Mouse (Mus musculus): ENCODE results near the gene Gm20388.

The Gm20388 gene

GRCm38 (mm10) chr8:121678696-121679095, 1768.1 kb downstream of the Gm20388 start:
- intact Hi-C loops (cut with DNase I): loop anchor here (2.0 kb wide), 1 partner anchor 72 kb away; no protein-coding TSS in a partner anchor

DNA sequence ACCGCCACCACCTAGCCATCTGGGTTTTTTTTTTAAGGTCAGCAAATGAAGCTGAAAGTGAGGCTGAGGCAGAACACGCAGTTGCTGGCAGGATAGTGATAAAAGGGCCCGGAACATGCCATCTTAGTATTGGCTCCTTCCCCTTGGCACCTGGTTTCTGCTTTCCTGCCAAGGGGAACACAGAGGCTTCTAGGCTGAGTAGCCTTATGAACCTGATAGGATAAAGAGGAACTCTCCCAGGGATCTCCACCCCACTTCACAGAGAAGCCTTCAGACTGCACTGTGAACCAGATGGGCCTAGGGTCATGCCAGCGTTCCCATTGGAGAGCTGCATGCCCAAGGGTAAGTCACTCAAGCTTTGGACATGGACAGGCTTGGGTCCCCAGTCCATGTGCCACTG, 1770.3 kb downstream of the Gm20388 start:
- intact Hi-C loops (cut with DNase I): no loop called here

DNA sequence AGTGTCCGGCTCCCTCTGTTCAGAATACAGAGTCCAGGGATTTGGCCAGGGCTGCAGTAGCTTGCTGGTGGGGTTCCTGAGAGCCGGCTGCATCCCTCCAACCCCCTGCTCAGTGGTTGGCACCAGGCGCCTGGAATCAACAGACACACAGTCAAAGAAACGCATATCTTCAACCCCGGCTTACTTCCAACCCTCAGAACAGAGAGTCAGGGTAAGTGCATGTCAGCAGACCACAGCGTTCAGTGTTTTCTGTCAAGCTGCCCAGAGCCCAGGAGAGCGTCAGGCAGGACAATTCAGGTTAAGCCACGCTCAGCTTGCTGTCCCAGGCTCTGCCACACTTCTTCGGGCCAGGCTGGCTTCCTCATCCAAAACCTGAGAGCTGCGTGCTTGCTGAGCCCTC, 1770.8 kb downstream of the Gm20388 start:
- intact Hi-C loops (cut with DNase I): no loop called here

- intact Hi-C loops (cut with DNase I): no loop called here
Measured at GRCm38 (mm10) chr8:121683083-121683832, 1772.6 kb downstream of the Gm20388 start.

GRCm38 (mm10) chr8:121685419-121685818, 1774.8 kb downstream of the Gm20388 start:
- intact Hi-C loops (cut with DNase I): loop anchor here (2.0 to 5.0 kb wide), 2 partner anchors 83 to 138 kb away; no protein-coding TSS in a partner anchor

DNA sequence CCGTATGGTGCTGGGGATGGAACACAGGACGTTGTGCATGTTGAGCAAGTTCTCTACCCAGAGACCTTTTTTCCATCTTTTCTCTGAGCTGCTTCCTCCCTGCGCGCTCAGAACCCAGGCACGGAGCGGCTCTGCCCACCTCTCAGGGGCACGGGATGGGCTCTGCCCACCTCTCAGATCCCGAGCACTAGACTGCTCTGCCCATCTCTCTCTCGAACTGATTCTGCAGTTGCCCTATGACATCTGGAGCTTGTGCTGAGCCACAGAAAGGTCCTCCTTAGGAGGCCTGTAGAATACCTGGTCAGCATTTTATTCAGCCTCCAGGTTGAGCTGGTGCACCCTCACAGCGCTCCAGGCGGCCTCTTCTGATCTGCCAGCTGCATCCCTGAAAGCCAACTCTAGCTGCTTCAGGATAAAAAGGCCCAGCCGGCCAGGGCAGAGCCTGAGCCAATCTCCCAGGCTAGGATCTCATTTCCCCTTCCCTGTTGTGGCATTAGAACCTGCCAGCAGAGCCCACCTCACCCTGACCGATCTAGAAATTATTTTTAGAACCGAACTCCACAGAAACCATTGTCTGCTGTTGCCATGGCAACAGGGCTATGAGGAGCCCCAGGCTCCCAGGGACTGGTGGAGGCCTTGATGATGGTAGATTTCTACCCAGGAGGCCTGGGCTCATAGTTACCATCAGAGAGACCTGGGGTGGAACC, 1777.0 kb downstream of the Gm20388 start:
- intact Hi-C loops (cut with DNase I): loop anchor here (5.0 kb wide), 1 partner anchor 140 kb away; no protein-coding TSS in a partner anchor

DNA sequence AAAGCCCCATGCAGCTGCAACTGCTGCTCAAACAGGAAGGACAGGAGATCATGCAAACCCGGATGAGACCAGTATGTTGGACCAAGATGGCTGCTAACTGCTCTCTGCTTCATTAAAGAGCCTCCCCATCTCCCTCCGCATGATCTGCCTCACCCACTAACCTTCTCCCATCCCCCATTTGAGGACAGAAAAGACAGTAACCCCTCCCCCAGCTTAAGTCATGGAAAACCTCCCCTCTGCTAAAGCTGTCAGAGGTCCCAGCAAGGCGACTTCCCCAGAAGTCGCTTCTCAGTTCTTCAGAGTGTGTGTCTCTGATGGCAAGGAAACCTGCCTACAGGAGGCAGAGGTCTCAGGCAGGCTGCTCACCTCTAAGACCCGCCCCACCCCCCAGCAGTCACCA, 1777.9 kb downstream of the Gm20388 start:
- intact Hi-C loops (cut with DNase I): loop anchor here (5.0 kb wide), 1 partner anchor 141 kb away; no protein-coding TSS in a partner anchor

GRCm38 (mm10) chr8:121694453-121694852, 1783.8 kb downstream of the Gm20388 start:
- intact Hi-C loops (cut with DNase I): loop anchor here (10.0 kb wide), 1 partner anchor 220 kb away; no protein-coding TSS in a partner anchor

- intact Hi-C loops (cut with DNase I): loop anchor here (10.0 kb wide), 1 partner anchor 219 kb away; no protein-coding TSS in a partner anchor
Measured at GRCm38 (mm10) chr8:121695585-121696184, 1785.0 kb downstream of the Gm20388 start.

DNA sequence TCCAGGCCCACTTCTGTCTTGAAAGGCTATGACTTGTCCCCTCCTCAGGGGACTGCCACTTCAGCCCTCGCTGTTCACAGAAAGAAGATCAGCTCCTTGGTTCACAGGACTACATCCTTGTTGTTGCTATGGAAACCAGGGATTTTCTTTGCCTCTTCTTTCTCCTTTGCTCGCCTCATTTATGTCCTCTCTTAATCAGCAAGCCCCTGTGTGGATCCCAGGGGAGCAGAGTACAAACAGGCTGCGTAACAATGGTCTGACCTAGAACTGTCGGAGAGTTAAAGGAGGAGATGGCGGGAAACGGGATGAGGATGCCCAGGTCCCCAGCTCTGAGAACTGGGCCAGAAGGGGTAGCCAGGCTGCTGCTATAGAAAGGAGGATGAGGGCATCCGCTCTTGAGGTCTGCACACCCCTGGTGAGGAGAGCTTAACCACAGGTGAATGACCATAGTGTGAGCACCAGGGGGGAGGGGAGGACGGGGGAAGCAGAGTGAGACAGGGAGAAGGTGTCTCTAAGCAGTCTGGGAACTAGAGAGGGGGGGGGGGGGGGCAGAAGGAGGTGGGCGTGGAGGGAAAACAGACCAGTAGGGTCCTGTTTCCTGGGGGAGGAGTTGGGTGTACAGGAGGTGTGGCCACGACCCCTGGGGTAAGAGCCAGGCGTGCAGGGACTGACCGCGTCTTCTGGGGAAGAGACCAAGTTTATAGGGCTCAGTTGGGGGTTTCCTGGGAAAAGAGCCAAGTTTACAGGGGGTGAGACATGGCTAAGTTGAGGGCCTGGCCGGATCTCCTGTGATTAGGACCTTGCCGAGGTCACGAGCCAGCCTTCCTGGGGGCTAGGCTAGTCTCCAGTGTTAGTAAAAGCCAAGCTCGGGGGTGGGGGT, 1787.3 kb downstream of the Gm20388 start:
- intact Hi-C loops (cut with DNase I): loop anchor here (10.0 kb wide), 1 partner anchor 217 kb away; no protein-coding TSS in a partner anchor

- intact Hi-C loops (cut with DNase I): loop anchor here (10.0 kb wide), 1 partner anchor 216 kb away; no protein-coding TSS in a partner anchor
Measured at GRCm38 (mm10) chr8:121698615-121699101, 1788.0 kb downstream of the Gm20388 start.

DNA sequence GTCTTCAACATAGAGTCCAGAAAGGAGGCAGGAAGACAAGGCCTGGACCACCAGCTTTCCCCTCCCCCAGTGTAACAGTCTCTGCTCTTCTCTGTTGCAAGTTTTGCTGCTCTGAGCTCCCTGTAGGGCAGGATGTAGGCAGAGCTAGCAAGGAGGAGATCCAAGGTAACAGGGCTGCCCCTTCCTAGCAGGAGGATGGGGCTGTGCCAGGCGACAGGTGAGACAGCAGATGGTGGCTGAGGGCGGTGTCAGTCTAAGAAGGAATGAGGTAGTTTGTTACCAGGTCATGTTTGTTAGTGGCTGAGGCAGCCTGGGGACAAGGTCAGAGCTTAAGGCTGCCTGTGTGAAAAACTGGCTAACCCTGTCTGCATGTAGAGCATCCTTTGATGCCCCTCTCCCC, 1789.3 kb downstream of the Gm20388 start:
- intact Hi-C loops (cut with DNase I): loop anchor here (10.0 kb wide), 1 partner anchor 215 kb away; no protein-coding TSS in a partner anchor

- intact Hi-C loops (cut with DNase I): no loop called here
Measured at GRCm38 (mm10) chr8:121705174-121705573, 1794.5 kb downstream of the Gm20388 start.

GRCm38 (mm10) chr8:121706956-121707355, 1796.3 kb downstream of the Gm20388 start:
- intact Hi-C loops (cut with DNase I): no loop called here

DNA sequence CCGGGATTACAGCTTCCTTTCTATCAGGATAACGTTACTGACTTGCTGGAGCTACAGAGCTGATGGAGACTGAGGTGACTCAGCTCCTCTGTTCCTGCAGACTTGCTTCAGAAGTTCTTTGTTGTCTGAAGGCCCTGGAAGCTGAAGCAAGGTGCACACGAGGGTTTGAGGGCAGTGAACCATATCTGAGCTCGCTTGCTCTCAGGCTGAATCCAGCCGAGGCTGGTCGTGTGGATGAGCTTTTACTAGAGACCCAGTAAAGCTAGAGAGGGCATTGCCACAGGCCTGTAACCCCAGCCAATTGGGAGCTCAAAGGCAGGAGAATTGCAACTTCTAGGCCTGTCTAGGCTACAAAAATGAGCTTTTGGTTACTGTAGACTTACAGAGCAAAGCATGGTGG, 1797.8 kb downstream of the Gm20388 start:
- intact Hi-C loops (cut with DNase I): no loop called here

- intact Hi-C loops (cut with DNase I): loop anchor here (10.0 kb wide), 1 partner anchor 127 kb away; no protein-coding TSS in a partner anchor
Measured at GRCm38 (mm10) chr8:121717502-121717901, 1806.9 kb downstream of the Gm20388 start.

DNA sequence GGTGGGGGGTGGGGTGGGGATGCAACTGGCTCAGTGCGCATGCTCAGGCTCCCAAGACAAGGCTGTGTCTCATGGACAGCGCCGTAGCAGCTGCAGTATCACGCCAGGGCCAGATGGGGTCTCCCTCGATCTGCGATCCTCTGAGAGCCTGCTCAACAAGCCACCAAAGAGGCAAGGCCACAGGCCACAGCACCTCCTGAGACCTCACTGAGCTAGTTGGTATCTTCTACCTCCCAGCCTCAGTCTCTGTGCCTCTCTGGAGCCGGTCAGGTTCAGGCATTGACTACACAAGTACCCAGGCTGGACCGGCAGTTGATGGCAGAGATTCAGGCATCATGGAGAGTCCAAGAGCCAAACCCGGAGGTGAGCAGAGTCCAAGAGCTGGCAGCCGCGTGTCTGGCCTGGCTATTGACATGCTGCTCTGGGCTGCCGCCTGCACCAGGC, 1807.4 kb downstream of the Gm20388 start:
- intact Hi-C loops (cut with DNase I): loop anchor here (10.0 kb wide), 1 partner anchor 127 kb away; no protein-coding TSS in a partner anchor

DNA sequence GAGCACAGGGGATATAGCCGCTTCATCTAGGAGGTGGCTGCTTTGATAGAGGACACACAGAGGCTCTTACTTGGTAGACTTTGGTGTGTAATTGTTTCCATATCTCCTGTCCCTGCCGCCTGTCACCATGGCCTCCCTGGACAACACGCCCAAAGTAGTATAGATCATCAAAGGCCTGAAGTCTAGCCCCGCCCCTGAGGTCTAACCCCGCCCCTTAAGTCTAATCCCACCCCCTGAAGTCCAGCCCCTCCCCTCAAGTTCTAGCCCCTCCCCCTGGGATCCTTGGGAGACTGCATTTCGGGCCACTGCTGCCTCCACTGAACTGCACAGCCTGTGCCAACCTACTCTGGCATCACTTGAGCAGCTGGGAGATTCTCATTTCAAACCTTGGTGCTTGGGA, 1808.3 kb downstream of the Gm20388 start:
- intact Hi-C loops (cut with DNase I): loop anchor here (10.0 kb wide), 1 partner anchor 126 kb away; no protein-coding TSS in a partner anchor

- intact Hi-C loops (cut with DNase I): no loop called here
Measured at GRCm38 (mm10) chr8:121721072-121721471, 1810.4 kb downstream of the Gm20388 start.

DNA sequence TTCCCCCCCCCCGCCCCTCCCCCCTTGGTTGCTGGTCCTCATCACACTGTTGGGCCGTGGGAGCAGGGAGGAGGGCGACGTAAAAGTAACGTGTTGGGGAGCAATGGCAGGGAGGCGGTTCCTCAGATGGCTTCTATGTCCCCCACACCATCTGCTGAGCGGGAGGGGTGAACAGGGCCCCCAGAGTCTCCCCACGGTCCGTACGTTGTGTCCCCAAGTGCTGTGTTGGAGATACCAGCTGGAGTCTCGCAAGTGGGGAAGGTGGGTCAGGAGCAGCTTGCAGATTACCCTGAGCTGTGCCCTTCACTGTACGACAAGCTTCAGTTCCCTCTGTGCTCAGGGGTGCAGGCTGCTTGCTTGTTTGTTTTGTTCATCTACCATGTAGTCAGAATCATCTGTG, 1813.2 kb downstream of the Gm20388 start:
- intact Hi-C loops (cut with DNase I): no loop called here

Data from adrenal gland (tissue).